Mouse (Mus musculus) olfactory bulb, adult 2 months (tissue): ENCODE results near the gene Rapgef5. TPM values are rescaled to one million over a fixed set of nuclear protein-coding genes. Genes with fewer than 3 reads are reported as not detected.

Experiments
- H3K27ac ChIP-seq: fragments of 200-500 bp; 2 replicates; pipeline ENCODE4 v1.5.1; 2012; ENCODE audit warnings: low read depth, low read length; ENCODE audit not compliant: insufficient read depth
- H3K4me1 ChIP-seq: fragments of 200-500 bp; 2 replicates; pipeline ENCODE4 v1.6.1; 2012; ENCODE audit warnings: low read length; ENCODE audit not compliant: control insufficient read depth, insufficient read depth
- H3K4me3 ChIP-seq: fragments of 200-500 bp; 2 replicates; pipeline ENCODE4 v1.5.1; 2012; ENCODE audit warnings: mild to moderate bottlenecking, low read depth, low read length, moderate library complexity; ENCODE audit not compliant: insufficient read depth
- CTCF ChIP-seq: fragments of 200-500 bp; IDR thresholded peaks from 2 replicates; pipeline ENCODE4 v1.5.1; 2012; ENCODE audit warnings: low read depth, mild to moderate bottlenecking, low read length, moderate library complexity; ENCODE audit not compliant: insufficient read depth
- POLR2A ChIP-seq: fragments of 200-500 bp; IDR thresholded peaks from 2 replicates; pipeline ENCODE4 v1.6.1; 2012; ENCODE audit warnings: mild to moderate bottlenecking, low read depth, low read length, moderate library complexity; ENCODE audit not compliant: insufficient read depth
- WGBS: fragments of 180-500 bp; shearing (Covaris S2); methylation state at CpG from one replicate; pipeline ENCODE4 v1.1.7; 2018; 5-methylcytosine and 5-hydroxymethylcytosine counted together
- polyA plus RNA-seq: library from polyadenylated mRNA; stranded (reverse); fragments of >200 nt; gene quantifications from 2 replicates; pipeline ENCODE4 v1.2.4, GENCODE M21; 2012; ENCODE audit warnings: low replicate concordance; ENCODE audit not compliant: missing spikeins, insufficient read depth, insufficient read length

Rapgef5 gene
- polyA plus RNA-seq = not detected in 2 replicates

- no peak within 1 kb of the TSS for H3K4me3 ChIP-seq
- WGBS = 96% methylated on average over 2 of the region's 2 CpGs
- no peak within 1 kb of the TSS for H3K27ac ChIP-seq
- H3K4me1 ChIP-seq = no peaks in the 10 kb centered on the region
- TF ChIP-seq POLR2A (no peak), CTCF (no peak)
These were observed at the start of gene Rapgef5 for GRCm38 (mm10) chr12:117516179-117516578. TSS of gene Rapgef5 (plus strand) at chr12:117516479.

- no peak overlapping the region for H3K4me3 ChIP-seq
- WGBS = 28% methylated on average over 5 of the region's 5 CpGs
- peaks cover 3% of the 10 kb centered on the region; the same call in 1 of the 2 replicates for H3K4me1 ChIP-seq
- no peak overlapping the region for H3K27ac ChIP-seq
- TF ChIP-seq POLR2A = no peak
- TF ChIP-seq CTCF = no peak
These were observed 48.0 kb upstream of the Rapgef5 start for GRCm38 (mm10) chr12:117468329-117468728.

GRCm38 (mm10) chr12:117479014-117479413 is 37.3 kb upstream of the Rapgef5 start:
- peaks cover 5% of the 10 kb centered on the region; the same call in 1 of the 2 replicates for H3K4me1 ChIP-seq
- H3K4me3 ChIP-seq = no peak overlapping the region
- no peak for TF ChIP-seq CTCF
- TF ChIP-seq POLR2A = no peak
- 73% methylated on average over 3 of the region's 3 CpGs for WGBS
- H3K27ac ChIP-seq = no peak overlapping the region

GRCm38 (mm10) chr12:117479680-117480079 is 36.6 kb upstream of the Rapgef5 start:
- TF ChIP-seq CTCF (no peak), POLR2A (no peak)
- peaks cover 5% of the 10 kb centered on the region; the same call in 1 of the 2 replicates for H3K4me1 ChIP-seq
- 85% methylated on average over 7 of the region's 7 CpGs for WGBS

GRCm38 (mm10) chr12:117480958-117481357 is 35.3 kb upstream of the Rapgef5 start:
- H3K4me1 ChIP-seq = peaks cover 5% of the 10 kb centered on the region; the same call in 1 of the 2 replicates
- TF ChIP-seq POLR2A = no peak
- H3K27ac ChIP-seq = no peak overlapping the region
- 91% methylated on average over 3 of the region's 3 CpGs for WGBS
- no peak overlapping the region for H3K4me3 ChIP-seq

More at GRCm38 (mm10) chr12:117479680-117480079, 36.6 kb upstream of the Rapgef5 start:
- Histone ChIP-seq H3K4me3 (no peak overlapping the region), H3K27ac (no peak overlapping the region)

- 8% methylated on average over 3 of the region's 3 CpGs for WGBS
- no peak overlapping the region for H3K4me3 ChIP-seq
- peaks cover 7% of the 10 kb centered on the region; the same call in 1 of the 2 replicates for H3K4me1 ChIP-seq
- TF ChIP-seq CTCF = no peak
- no peak for TF ChIP-seq POLR2A
- H3K27ac ChIP-seq = peak overlapping the region; percentile 83
These were observed 33.6 kb upstream of the Rapgef5 start for GRCm38 (mm10) chr12:117482665-117483064.

GRCm38 (mm10) chr12:117486118-117487057 is 29.9 kb upstream of the Rapgef5 start:
- peaks cover 7% of the 10 kb centered on the region; the same call in 1 of the 2 replicates for H3K4me1 ChIP-seq
- WGBS = 61% methylated on average over 4 of the region's 4 CpGs
- H3K4me3 ChIP-seq = no peak overlapping the region
- no peak overlapping the region for H3K27ac ChIP-seq
- TF ChIP-seq POLR2A = no peak
- TF ChIP-seq CTCF = no peak

GRCm38 (mm10) chr12:117496501-117497176 is 19.6 kb upstream of the Rapgef5 start:
- H3K27ac ChIP-seq = no peak overlapping the region
- TF ChIP-seq CTCF (no peak), POLR2A (no peak)
- H3K4me1 ChIP-seq = peaks cover 3% of the 10 kb centered on the region
- 79% methylated on average over 3 of the region's 3 CpGs for WGBS
- no peak overlapping the region for H3K4me3 ChIP-seq

- 89% methylated on average over 1 of the region's 1 CpGs for WGBS
- peaks cover 3% of the 10 kb centered on the region for H3K4me1 ChIP-seq
- no peak overlapping the region for H3K27ac ChIP-seq
- no peak overlapping the region for H3K4me3 ChIP-seq
- TF ChIP-seq CTCF = no peak
- no peak for TF ChIP-seq POLR2A
These were observed 18.9 kb upstream of the Rapgef5 start for GRCm38 (mm10) chr12:117497361-117497760.
